Mouse (Mus musculus) kidney, adult 2 months (tissue): ENCODE measurements around the gene Gm826.

Source experiments
- CTCF ChIP-seq: fragments of 200-500 bp; conservative IDR thresholded peaks from 2 replicates; pipeline ENCODE4 v1.5.1; 2011; ENCODE audit warnings: low read depth, mild to moderate bottlenecking, control low read depth, low read length, moderate library complexity, mixed read lengths; ENCODE audit not compliant: insufficient read depth, insufficient read length
- POLR2A ChIP-seq: fragments of 200-500 bp; IDR thresholded peaks from one replicate; pipeline ENCODE4 v1.6.1; 2011; ENCODE audit warnings: low read depth, low read length, control low read depth

DNA sequence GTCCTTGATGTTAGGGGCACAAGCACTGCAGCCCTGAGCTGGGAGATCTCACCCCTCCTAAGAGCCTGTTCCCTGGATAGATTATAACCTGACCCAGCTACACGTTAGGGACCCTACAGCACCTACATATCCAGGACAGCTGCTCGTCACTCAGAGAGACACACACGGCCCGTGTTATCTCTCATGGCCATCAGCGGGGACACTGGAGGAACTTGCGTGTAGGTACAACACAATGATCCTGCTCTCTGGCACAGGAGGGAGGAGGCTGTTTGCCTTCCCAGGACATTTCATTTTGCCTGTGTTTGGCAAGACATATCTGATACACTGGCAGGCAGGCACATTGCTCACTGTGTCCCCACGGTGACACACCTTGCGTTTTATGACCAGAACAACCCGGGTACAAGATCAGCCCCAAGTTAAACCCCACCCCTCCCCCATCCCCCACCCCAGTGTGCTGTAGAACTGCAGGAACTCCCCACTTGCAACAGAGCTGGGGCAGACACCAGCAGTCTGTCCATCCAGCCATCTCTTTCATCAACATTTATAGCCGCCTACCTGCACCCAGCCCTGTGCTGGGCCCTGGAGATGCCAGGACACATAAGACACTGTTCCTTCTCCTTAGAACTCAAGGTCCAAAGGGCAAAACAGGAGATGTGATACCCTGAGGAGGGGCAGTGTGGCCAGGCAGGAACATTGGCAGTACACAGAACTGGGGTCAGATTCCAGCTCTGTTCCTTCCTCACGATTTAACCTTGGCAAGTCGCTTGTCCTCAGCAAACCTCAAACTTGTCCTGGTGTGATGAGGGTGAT is 1.2 kb downstream of the Gm826 start:
- TF ChIP-seq POLR2A (no peak), CTCF (no peak)
